Mouse (Mus musculus): ENCODE data around the gene Arglu1.

- TF ChIP-seq CTCF (conservative IDR thresholded peaks at IDR 0.05; ENCODE audit: low read length): no peak
- no peak for TF ChIP-seq NANOG (IDR thresholded peaks at IDR 0.05; ENCODE audit: borderline replicate concordance, low read length)
- TF ChIP-seq POU5F1 (IDR thresholded peaks at IDR 0.05; ENCODE audit: borderline replicate concordance, low read length): no peak
Observed at GRCm38 (mm10) chr8:8652388-8652787, 37.9 kb downstream of the Arglu1 start.

Measured in E14TG2a.4 (cell line).